Mouse (Mus musculus) limb, embryonic 14.5 days (tissue): ENCODE measurements around the gene Sgms2. TPM values are rescaled to one million over a fixed set of nuclear protein-coding genes. Genes with fewer than 3 reads are reported as not detected.
A peak's percentile ranks its signal among the peaks of the same experiment; 100 is the strongest.
"Not testable (repeated sequence)": the region's sequence is repeated elsewhere in the genome, so short reads cannot be mapped to it uniquely, and the experiment has no call there.

Source experiments
- ATAC-seq: fragments of 200-750 bp; cut with Nextera tagmentation; 2 replicates; pipeline ENCODE4 v1.8.0; 2017; ENCODE audit warnings: low read depth, moderate number of reproducible peaks, moderate TSS enrichment; ENCODE audit not compliant: low FRiP score
- DNase-seq: peaks from one replicate; pipeline ENCODE4 v3.0.0-alpha.2; 2015; ENCODE audit warnings: low spot score
- H3K27ac ChIP-seq: fragments of 300-500 bp; sonication (generic); replicated peaks from 2 replicates; pipeline ENCODE4 v1.5.1; 2014; ENCODE audit warnings: low read depth, mild to moderate bottlenecking, low read length, moderate library complexity, mixed read lengths
- H3K27me3 ChIP-seq: fragments of 300-500 bp; sonication (generic); 2 replicates; pipeline ENCODE4 v1.6.1; 2014; ENCODE audit warnings: low read length, mixed read lengths; ENCODE audit not compliant: control insufficient read depth, insufficient read depth
- H3K36me3 ChIP-seq: fragments of 300-500 bp; sonication (generic); 2 replicates; pipeline ENCODE4 v1.6.1; 2014; ENCODE audit warnings: mild to moderate bottlenecking, low read length, moderate library complexity, mixed read lengths; ENCODE audit not compliant: control insufficient read depth, insufficient read depth
- H3K4me1 ChIP-seq: fragments of 300-500 bp; sonication (generic); 2 replicates; pipeline ENCODE4 v1.6.1; 2014; ENCODE audit warnings: antibody characterized with exemption, low read length, mixed read lengths; ENCODE audit not compliant: control insufficient read depth, insufficient read depth
- H3K4me2 ChIP-seq: fragments of 300-500 bp; sonication (generic); replicated peaks from 2 replicates; pipeline ENCODE4 v1.6.1; 2014; ENCODE audit warnings: low read depth, mild to moderate bottlenecking, low read length, moderate library complexity; ENCODE audit not compliant: severe bottlenecking
- H3K4me3 ChIP-seq: fragments of 300-500 bp; sonication (generic); replicated peaks from 2 replicates; pipeline ENCODE4 v1.5.1; 2014; ENCODE audit warnings: low read length
- H3K9ac ChIP-seq: fragments of 300-500 bp; sonication (generic); 2 replicates; pipeline ENCODE4 v1.6.1; 2014; ENCODE audit warnings: mild to moderate bottlenecking, low read depth, low read length, moderate library complexity; ENCODE audit not compliant: severe bottlenecking
- H3K9me3 ChIP-seq: fragments of 300-500 bp; sonication (generic); 2 replicates; pipeline ENCODE4 v1.6.1; 2016; ENCODE audit warnings: low read length; ENCODE audit not compliant: control insufficient read depth
- POLR2A ChIP-seq: fragments of 200-500 bp; IDR thresholded peaks from 2 replicates; pipeline ENCODE4 v1.8.0; 2012; ENCODE audit warnings: inconsistent platforms, mild to moderate bottlenecking, moderate library complexity, borderline replicate concordance; ENCODE audit not compliant: insufficient read depth, insufficient read length; ENCODE audit errors: extremely low read depth
- WGBS: fragments of 180-500 bp; shearing (Covaris S2); extraction: QIAGEN DNeasy Blood & Tissue Kit; methylation state at CpG from one replicate; pipeline ENCODE4 v1.1.7; 2014; 5-methylcytosine and 5-hydroxymethylcytosine counted together
- polyA plus RNA-seq, 2 experiments: library from polyadenylated mRNA; depleted of rRNA in 1 of 2; stranded (reverse) in 1 of 2; unstranded in 1 of 2; fragments of >200 nt; fragmentation: Nextera tagmentation in 1 of 2; extraction: Ambion mirVana in 1 of 2; gene quantifications; 2 replicates each; pipeline versions ENCODE4 v1.2.1 to v1.2.3; 2012 to 2014

The Sgms2 gene
- polyA plus RNA-seq, 2 experiments = 16.6 to 19.5 TPM

DNA sequence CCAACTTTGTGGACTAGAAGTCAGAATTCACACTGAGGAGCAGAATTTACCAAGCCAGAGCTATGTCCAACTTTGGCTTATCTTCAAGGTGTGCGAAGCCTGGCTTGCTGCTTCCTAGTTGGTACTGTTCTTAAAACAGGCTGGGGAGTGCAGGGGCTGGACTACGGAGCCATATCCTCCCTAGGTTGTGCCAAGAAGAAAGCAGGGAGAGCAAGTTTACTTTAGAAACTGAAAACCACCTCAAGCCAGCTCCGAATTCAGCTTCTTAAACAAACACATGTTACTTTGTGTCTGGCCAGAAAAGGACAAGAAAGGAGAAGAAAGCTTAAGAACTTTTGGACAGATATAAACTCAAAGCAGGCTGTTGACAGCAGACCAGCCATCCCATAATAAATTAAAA lies 150.3 kb downstream of the Sgms2 start:
- Histone ChIP-seq H3K9ac (no peak overlapping the region), H3K36me3 (no peaks in the 10 kb centered on the region), H3K4me1 (peaks cover 7% of the 10 kb centered on the region; the same call in 1 of the 2 replicates), H3K27me3 (no peaks in the 10 kb centered on the region), H3K4me3 (no peak overlapping the region), H3K27ac (no peak overlapping the region), H3K4me2 (no peak overlapping the region), H3K9me3 (no peaks in the 10 kb centered on the region)
- DNase-seq (no peak), ATAC-seq (no peak)
- no peak for TF ChIP-seq POLR2A
- 59% methylated on average over 3 of the region's 3 CpGs for WGBS

DNA sequence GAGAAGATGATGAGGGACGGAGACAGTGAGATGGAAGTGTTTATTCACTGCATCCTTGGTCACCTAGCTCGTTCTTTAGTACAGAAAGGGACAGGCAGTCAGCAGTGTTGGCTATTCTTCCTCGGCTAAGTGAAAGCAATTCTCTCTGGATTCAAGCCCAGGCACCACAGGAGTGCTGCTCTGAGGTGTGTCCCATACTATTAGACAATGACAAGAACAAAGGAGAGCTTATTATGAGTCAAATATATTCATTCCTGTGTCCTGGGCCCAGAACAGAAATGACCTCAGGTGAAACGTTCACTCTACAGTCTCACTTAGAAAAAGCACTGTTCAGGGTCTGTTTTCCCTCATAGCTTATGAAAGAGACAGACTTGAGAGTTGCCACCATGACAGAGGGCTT lies 151.9 kb downstream of the Sgms2 start:
- no peak for DNase-seq
- TF ChIP-seq POLR2A = no peak
- H3K4me1 ChIP-seq = peaks cover 13% of the 10 kb centered on the region; the same call in 1 of the 2 replicates

DNA sequence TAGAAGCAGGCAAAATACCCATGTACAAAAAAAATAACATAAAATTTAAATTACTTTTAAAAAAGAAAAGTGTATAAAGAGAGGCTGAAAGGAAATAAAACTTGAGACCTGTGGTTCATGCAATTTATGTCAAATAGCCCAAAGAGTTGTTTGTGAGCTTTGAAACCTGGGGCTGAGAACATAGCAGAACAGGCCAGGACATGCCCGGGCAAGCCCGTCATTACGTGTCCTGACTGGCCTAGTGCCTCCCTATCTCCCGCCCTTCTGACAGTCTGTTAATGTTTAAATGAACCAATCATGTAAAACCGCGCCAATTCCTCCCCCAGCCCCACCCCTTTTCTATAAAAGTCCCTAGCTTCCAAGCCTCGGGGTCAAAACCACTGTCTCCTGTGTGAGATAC lies 153.5 kb downstream of the Sgms2 start:
- H3K27me3 ChIP-seq, H3K4me3 ChIP-seq, ATAC-seq, H3K4me2 ChIP-seq, H3K36me3 ChIP-seq, H3K27ac ChIP-seq, H3K9ac ChIP-seq, H3K9me3 ChIP-seq, DNase-seq: not testable (repeated sequence)
- peaks cover 12% of the 10 kb centered on the region; the same call in 1 of the 2 replicates for H3K4me1 ChIP-seq
- 90% methylated on average over 4 of the region's 7 CpGs for WGBS

More for the DNA sequence above, 151.9 kb downstream of the Sgms2 start:
- no peaks in the 10 kb centered on the region for H3K36me3 ChIP-seq
- H3K9me3 ChIP-seq = no peaks in the 10 kb centered on the region
- no peak overlapping the region for H3K4me2 ChIP-seq
- WGBS = 78% methylated on average over 4 of the region's 4 CpGs
- no peaks in the 10 kb centered on the region for H3K27me3 ChIP-seq
- no peak for ATAC-seq
- H3K9ac ChIP-seq = no peak overlapping the region
- H3K4me3 ChIP-seq = no peak overlapping the region
- no peak overlapping the region for H3K27ac ChIP-seq

DNA sequence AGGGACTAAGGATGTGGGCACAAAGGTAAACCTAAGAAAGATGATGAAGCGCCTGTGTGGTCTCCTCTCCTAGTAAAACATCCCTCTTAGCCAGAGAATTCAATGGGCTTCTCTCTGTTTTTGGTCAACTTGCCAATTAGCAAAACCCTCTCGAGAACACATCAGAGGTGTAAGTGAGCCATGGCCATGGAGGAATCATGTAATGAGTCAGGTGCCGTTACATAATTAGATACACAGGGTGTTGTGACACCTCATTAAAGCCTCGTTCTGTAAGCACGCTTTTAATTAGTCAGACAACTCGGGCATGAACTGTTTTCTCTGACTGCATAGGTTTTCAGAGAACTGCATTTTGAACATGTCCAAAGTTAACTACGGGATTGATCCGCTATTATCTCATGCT lies 154.6 kb downstream of the Sgms2 start:
- no peaks in the 10 kb centered on the region for H3K36me3 ChIP-seq
- H3K9me3 ChIP-seq = no peaks in the 10 kb centered on the region
- no peak overlapping the region for H3K27ac ChIP-seq
- WGBS = 57% methylated on average over 8 of the region's 8 CpGs
- no peak for DNase-seq
- TF ChIP-seq POLR2A = no peak
- H3K4me1 ChIP-seq = peaks cover 12% of the 10 kb centered on the region; the same call in 1 of the 2 replicates
- ATAC-seq = no peak
- no peak overlapping the region for H3K9ac ChIP-seq
- no peak overlapping the region for H3K4me3 ChIP-seq
- H3K4me2 ChIP-seq = no peak overlapping the region
- H3K27me3 ChIP-seq = no peaks in the 10 kb centered on the region

DNA sequence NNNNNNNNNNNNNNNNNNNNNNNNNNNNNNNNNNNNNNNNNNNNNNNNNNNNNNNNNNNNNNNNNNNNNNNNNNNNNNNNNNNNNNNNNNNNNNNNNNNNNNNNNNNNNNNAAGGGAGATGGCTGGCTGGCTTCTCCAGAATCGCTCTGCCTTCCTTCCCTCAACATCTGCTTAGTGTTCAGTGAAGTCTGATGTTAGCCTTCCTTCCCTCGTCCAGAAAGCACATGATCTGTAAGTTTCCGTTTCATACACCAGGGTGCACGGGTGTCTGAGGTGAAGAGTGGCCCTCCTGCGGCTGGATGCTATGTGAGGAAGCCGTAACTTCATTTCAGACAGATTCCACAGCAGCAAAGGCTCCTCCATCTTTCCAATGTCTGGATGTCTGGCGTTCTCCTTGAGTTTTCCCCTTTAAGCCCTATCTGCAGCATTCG lies 156.1 kb downstream of the Sgms2 start:
- 36% methylated on average over 8 of the region's 8 CpGs for WGBS
- no peak for DNase-seq
- Histone ChIP-seq H3K9ac (no peak overlapping the region), H3K36me3 (no peaks in the 10 kb centered on the region), H3K27ac (no peak overlapping the region), H3K4me1 (peaks cover 8% of the 10 kb centered on the region; the same call in 1 of the 2 replicates), H3K4me3 (no peak overlapping the region), H3K27me3 (no peaks in the 10 kb centered on the region), H3K4me2 (peak overlapping the region; percentile 33), H3K9me3 (no peaks in the 10 kb centered on the region)
- no peak for TF ChIP-seq POLR2A
- no peak for ATAC-seq

DNA sequence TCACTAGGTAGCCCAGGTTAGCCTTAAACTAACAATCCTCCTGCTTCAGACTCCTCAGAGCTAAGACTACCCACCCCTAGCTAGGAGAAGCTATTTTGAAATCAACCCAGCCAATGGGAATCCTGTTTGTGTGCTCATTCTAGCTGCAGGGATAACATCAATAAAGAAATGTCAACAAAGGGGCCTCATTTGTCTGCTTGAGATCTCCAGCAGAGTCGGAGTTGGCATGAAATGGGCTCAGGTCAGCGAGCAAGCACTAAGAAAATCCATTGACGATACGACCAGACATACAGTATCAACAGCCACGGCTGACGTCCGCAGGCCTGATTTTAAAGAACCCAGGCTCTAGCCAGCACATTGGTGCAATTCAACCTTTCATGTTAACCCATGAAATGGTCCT lies 164.0 kb downstream of the Sgms2 start:
- Histone ChIP-seq H3K4me1 (peaks cover under 1% of the 10 kb centered on the region; the same call in 1 of the 2 replicates), H3K4me2 (no peak overlapping the region), H3K9me3 (0 out of 2 replicates have a peak, but pooled peaks cover 3% of the 10 kb centered on the region), H3K27ac (no peak overlapping the region), H3K9ac (no peak overlapping the region), H3K4me3 (no peak overlapping the region), H3K36me3 (no peaks in the 10 kb centered on the region), H3K27me3 (no peaks in the 10 kb centered on the region)
- no peak for TF ChIP-seq POLR2A
- no peak for DNase-seq
- WGBS = 78% methylated on average over 7 of the region's 7 CpGs
- no peak for ATAC-seq
